Mouse (Mus musculus): ENCODE measurements around the gene Lmntd2. TPM values are rescaled to one million over a fixed set of nuclear protein-coding genes. Genes with fewer than 3 reads are reported as not detected.
"Not testable (repeated sequence)": the region's sequence is repeated elsewhere in the genome, so short reads cannot be mapped to it uniquely, and the experiment has no call there.

Gene Lmntd2
- 1.3 and 1.5 TPM in 2 replicates for polyA plus RNA-seq (2014; fragmentation: Nextera tagmentation; extraction: Ambion mirVana)

GRCm38 (mm10) chr7:141213605-141214235, at the start of gene Lmntd2:
TSS of gene Lmntd2 (minus strand) at chr7:141214080.
- 0 out of 2 replicates have a peak, but pooled peaks cover 8% of the 10 kb centered on the region for H3K36me3 ChIP-seq (ENCODE audit: control insufficient read depth, insufficient read depth, low read length)
- peak within 1 kb of the TSS; percentile 54 for H3K4me3 ChIP-seq (ENCODE audit: low read depth, low read length)
- no peaks in the 10 kb centered on the region for H3K27me3 ChIP-seq (replicated peaks; ENCODE audit: control insufficient read depth, insufficient read depth, low read length)
- H3K27ac ChIP-seq (replicated peaks; ENCODE audit: low read depth, low read length): peak within 1 kb of the TSS; percentile 86
- ATAC-seq (ENCODE audit: low read depth): no peak
- peak within 1 kb of the TSS; percentile 69 for H3K4me2 ChIP-seq (ENCODE audit: low read depth, low read length)
- 90% methylated on average over 11 of the region's 11 CpGs for WGBS
- 0 out of 2 replicates have a peak within 1 kb of the TSS, but pooled peaks have one; percentile 71 for H3K9ac ChIP-seq (ENCODE audit: low read depth, low read length)
- DNase-seq (ENCODE audit: low spot score): no peak
- H3K9me3 ChIP-seq (ENCODE audit: control insufficient read depth, low read length): no peaks in the 10 kb centered on the region
- peaks cover 2% of the 10 kb centered on the region; the same call in 1 of the 2 replicates for H3K4me1 ChIP-seq (ENCODE audit: control insufficient read depth, insufficient read depth, low read length)

- no peak for DNase-seq (ENCODE audit: low spot score)
- H3K4me3 ChIP-seq (ENCODE audit: low read depth, low read length): no peak overlapping the region
- H3K4me1 ChIP-seq (ENCODE audit: control insufficient read depth, insufficient read depth, low read length): 0 out of 2 replicates have a peak, but pooled peaks cover 7% of the 10 kb centered on the region
- H3K36me3 ChIP-seq (ENCODE audit: control insufficient read depth, insufficient read depth, low read length): peaks cover 56% of the 10 kb centered on the region
- 86% methylated on average over 13 of the region's 13 CpGs for WGBS
- ATAC-seq (ENCODE audit: low read depth): no peak
- no peaks in the 10 kb centered on the region for H3K27me3 ChIP-seq (replicated peaks; ENCODE audit: control insufficient read depth, insufficient read depth, low read length)
- H3K27ac ChIP-seq (replicated peaks; ENCODE audit: low read depth, low read length): no peak overlapping the region
- no peak overlapping the region for H3K4me2 ChIP-seq (ENCODE audit: low read depth, low read length)
- no peak overlapping the region for H3K9ac ChIP-seq (ENCODE audit: low read depth, low read length)
- H3K9me3 ChIP-seq (ENCODE audit: control insufficient read depth, low read length): no peaks in the 10 kb centered on the region
Measured at GRCm38 (mm10) chr7:141263640-141264039, 49.8 kb upstream of the Lmntd2 start.

GRCm38 (mm10) chr7:141261480-141261879, 47.6 kb upstream of the Lmntd2 start:
- WGBS: 90% methylated on average over 3 of the region's 3 CpGs

GRCm38 (mm10) chr7:141256159-141256558, 42.3 kb upstream of the Lmntd2 start:
- Histone ChIP-seq H3K27me3 (replicated peaks; ENCODE audit: control insufficient read depth, insufficient read depth, low read length) (no peaks in the 10 kb centered on the region), H3K4me1 (ENCODE audit: control insufficient read depth, insufficient read depth, low read length) (no peaks in the 10 kb centered on the region), H3K9me3 (ENCODE audit: control insufficient read depth, low read length) (no peaks in the 10 kb centered on the region), H3K4me2 (ENCODE audit: low read depth, low read length) (no peak overlapping the region), H3K4me3 (ENCODE audit: low read depth, low read length) (no peak overlapping the region), H3K9ac (ENCODE audit: low read depth, low read length) (no peak overlapping the region), H3K36me3 (ENCODE audit: control insufficient read depth, insufficient read depth, low read length) (peaks cover 97% of the 10 kb centered on the region), H3K27ac (replicated peaks; ENCODE audit: low read depth, low read length) (no peak overlapping the region)
- DNase-seq (ENCODE audit: low spot score): no peak
- ATAC-seq (ENCODE audit: low read depth): no peak
- WGBS: 90% methylated on average over 10 of the region's 10 CpGs

More at GRCm38 (mm10) chr7:141261480-141261879, 47.6 kb upstream of the Lmntd2 start:
- Histone ChIP-seq H3K9ac (ENCODE audit: low read depth, low read length) (no peak overlapping the region), H3K4me3 (ENCODE audit: low read depth, low read length) (no peak overlapping the region), H3K27ac (replicated peaks; ENCODE audit: low read depth, low read length) (no peak overlapping the region), H3K4me2 (ENCODE audit: low read depth, low read length) (no peak overlapping the region), H3K27me3 (replicated peaks; ENCODE audit: control insufficient read depth, insufficient read depth, low read length) (no peaks in the 10 kb centered on the region), H3K9me3 (ENCODE audit: control insufficient read depth, low read length) (no peaks in the 10 kb centered on the region), H3K4me1 (ENCODE audit: control insufficient read depth, insufficient read depth, low read length) (0 out of 2 replicates have a peak, but pooled peaks cover 7% of the 10 kb centered on the region), H3K36me3 (ENCODE audit: control insufficient read depth, insufficient read depth, low read length) (peaks cover 77% of the 10 kb centered on the region)
- ATAC-seq (ENCODE audit: low read depth) (no peak), DNase-seq (ENCODE audit: low spot score) (no peak)

GRCm38 (mm10) chr7:141250486-141250885, 36.6 kb upstream of the Lmntd2 start:
- not testable (repeated sequence) for H3K27me3 ChIP-seq (replicated peaks; ENCODE audit: control insufficient read depth, insufficient read depth, low read length); DNase-seq (ENCODE audit: low spot score); H3K9ac ChIP-seq (ENCODE audit: low read depth, low read length); H3K4me1 ChIP-seq (ENCODE audit: control insufficient read depth, insufficient read depth, low read length); H3K4me2 ChIP-seq (ENCODE audit: low read depth, low read length); H3K4me3 ChIP-seq (ENCODE audit: low read depth, low read length); ATAC-seq (ENCODE audit: low read depth); H3K9me3 ChIP-seq (ENCODE audit: control insufficient read depth, low read length); H3K27ac ChIP-seq (replicated peaks; ENCODE audit: low read depth, low read length)
- 90% methylated on average over 4 of the region's 4 CpGs for WGBS
- H3K36me3 ChIP-seq (ENCODE audit: control insufficient read depth, insufficient read depth, low read length): peaks cover 95% of the 10 kb centered on the region

- no peak overlapping the region for H3K9ac ChIP-seq (ENCODE audit: low read depth, low read length)
- no peak overlapping the region for H3K4me3 ChIP-seq (ENCODE audit: low read depth, low read length)
- H3K27me3 ChIP-seq (replicated peaks; ENCODE audit: control insufficient read depth, insufficient read depth, low read length): no peaks in the 10 kb centered on the region
- 94% methylated on average over 10 of the region's 10 CpGs for WGBS
- ATAC-seq (ENCODE audit: low read depth) (no peak), DNase-seq (ENCODE audit: low spot score) (no peak)
- H3K36me3 ChIP-seq (ENCODE audit: control insufficient read depth, insufficient read depth, low read length): peaks cover 58% of the 10 kb centered on the region
- no peak overlapping the region for H3K27ac ChIP-seq (replicated peaks; ENCODE audit: low read depth, low read length)
- no peaks in the 10 kb centered on the region for H3K9me3 ChIP-seq (ENCODE audit: control insufficient read depth, low read length)
- H3K4me2 ChIP-seq (ENCODE audit: low read depth, low read length): no peak overlapping the region
- H3K4me1 ChIP-seq (ENCODE audit: control insufficient read depth, insufficient read depth, low read length): peaks cover 9% of the 10 kb centered on the region
Measured at GRCm38 (mm10) chr7:141231551-141231950, 17.7 kb upstream of the Lmntd2 start.

GRCm38 (mm10) chr7:141231111-141231510, 17.2 kb upstream of the Lmntd2 start:
- peaks cover 9% of the 10 kb centered on the region for H3K4me1 ChIP-seq (ENCODE audit: control insufficient read depth, insufficient read depth, low read length)
- no peaks in the 10 kb centered on the region for H3K27me3 ChIP-seq (replicated peaks; ENCODE audit: control insufficient read depth, insufficient read depth, low read length)
- no peaks in the 10 kb centered on the region for H3K9me3 ChIP-seq (ENCODE audit: control insufficient read depth, low read length)
- H3K4me2 ChIP-seq (ENCODE audit: low read depth, low read length): no peak overlapping the region
- no peak for DNase-seq (ENCODE audit: low spot score)
- H3K27ac ChIP-seq (replicated peaks; ENCODE audit: low read depth, low read length): no peak overlapping the region
- WGBS: 98% methylated on average over 3 of the region's 3 CpGs
- H3K9ac ChIP-seq (ENCODE audit: low read depth, low read length): no peak overlapping the region
- H3K4me3 ChIP-seq (ENCODE audit: low read depth, low read length): no peak overlapping the region
- ATAC-seq (ENCODE audit: low read depth): no peak
- H3K36me3 ChIP-seq (ENCODE audit: control insufficient read depth, insufficient read depth, low read length): peaks cover 55% of the 10 kb centered on the region

GRCm38 (mm10) chr7:141230570-141230969, 16.7 kb upstream of the Lmntd2 start:
- WGBS: 89% methylated on average over 4 of the region's 4 CpGs
- no peak for ATAC-seq (ENCODE audit: low read depth)
- no peak for DNase-seq (ENCODE audit: low spot score)
- Histone ChIP-seq H3K4me2 (ENCODE audit: low read depth, low read length) (peak overlapping the region; percentile 92; the same call in 1 of the 2 replicates), H3K4me1 (ENCODE audit: control insufficient read depth, insufficient read depth, low read length) (peaks cover 9% of the 10 kb centered on the region), H3K36me3 (ENCODE audit: control insufficient read depth, insufficient read depth, low read length) (peaks cover 50% of the 10 kb centered on the region), H3K27ac (replicated peaks; ENCODE audit: low read depth, low read length) (no peak overlapping the region), H3K9me3 (ENCODE audit: control insufficient read depth, low read length) (no peaks in the 10 kb centered on the region), H3K4me3 (ENCODE audit: low read depth, low read length) (no peak overlapping the region), H3K9ac (ENCODE audit: low read depth, low read length) (no peak overlapping the region), H3K27me3 (replicated peaks; ENCODE audit: control insufficient read depth, insufficient read depth, low read length) (no peaks in the 10 kb centered on the region)

GRCm38 (mm10) chr7:141229702-141230101, 15.8 kb upstream of the Lmntd2 start:
- WGBS: 55% methylated on average over 6 of the region's 6 CpGs
- Histone ChIP-seq H3K9ac (ENCODE audit: low read depth, low read length) (peak overlapping the region; percentile 99), H3K4me3 (ENCODE audit: low read depth, low read length) (peak overlapping the region; percentile 99), H3K27me3 (replicated peaks; ENCODE audit: control insufficient read depth, insufficient read depth, low read length) (no peaks in the 10 kb centered on the region), H3K27ac (replicated peaks; ENCODE audit: low read depth, low read length) (0 out of 2 replicates have a peak overlapping the region, but pooled peaks have one; percentile 6), H3K4me1 (ENCODE audit: control insufficient read depth, insufficient read depth, low read length) (peaks cover 9% of the 10 kb centered on the region), H3K9me3 (ENCODE audit: control insufficient read depth, low read length) (no peaks in the 10 kb centered on the region), H3K36me3 (ENCODE audit: control insufficient read depth, insufficient read depth, low read length) (peaks cover 41% of the 10 kb centered on the region), H3K4me2 (ENCODE audit: low read depth, low read length) (peak overlapping the region; percentile 92)
- ATAC-seq (ENCODE audit: low read depth) (no peak), DNase-seq (ENCODE audit: low spot score) (no peak)

All from embryonic facial prominence, embryonic 14.5 days (tissue).